Mouse (Mus musculus): ENCODE data around the gene Fam186b. TPM values are rescaled to one million over a fixed set of nuclear protein-coding genes. Genes with fewer than 3 reads are reported as not detected.
A peak's percentile ranks its signal among the peaks of the same experiment; 100 is the strongest.

The Fam186b gene
- polyA plus RNA-seq, 1 experiment from 2014 or later = 0.15 TPM

- H3K27me3 ChIP-seq (ENCODE audit: control insufficient read depth, insufficient read depth, low read length) = no peaks in the 10 kb centered on the region
- no peak overlapping the region for H3K27ac ChIP-seq (ENCODE audit: low read depth, low read length)
- no peak overlapping the region for H3K4me3 ChIP-seq (ENCODE audit: low read depth, low read length)
- no peak for ATAC-seq (replicated peaks; ENCODE audit: low FRiP score)
- no peak overlapping the region for H3K4me2 ChIP-seq (ENCODE audit: low read depth, low read length, severe bottlenecking)
- H3K4me1 ChIP-seq (replicated peaks; ENCODE audit: control insufficient read depth, insufficient read depth, low read length) = 0 out of 2 replicates have a peak, but pooled peaks cover 3% of the 10 kb centered on the region
- DNase-seq (ENCODE audit: low spot score) = no peak
- H3K9ac ChIP-seq (ENCODE audit: low read length) = no peak overlapping the region
- 92% methylated on average over 11 of the region's 11 CpGs for WGBS
- no peaks in the 10 kb centered on the region for H3K36me3 ChIP-seq (ENCODE audit: control insufficient read depth, insufficient read depth, low read length)
- H3K9me3 ChIP-seq (ENCODE audit: control insufficient read depth, low read length) = no peaks in the 10 kb centered on the region
Measured at GRCm38 (mm10) chr15:99290586-99290985, 5.1 kb downstream of the Fam186b start.

- no peak overlapping the region for H3K4me3 ChIP-seq (ENCODE audit: low read depth, low read length)
- H3K36me3 ChIP-seq (ENCODE audit: control insufficient read depth, insufficient read depth, low read length) = no peaks in the 10 kb centered on the region
- no peak for DNase-seq (ENCODE audit: low spot score)
- H3K27me3 ChIP-seq (ENCODE audit: control insufficient read depth, insufficient read depth, low read length) = no peaks in the 10 kb centered on the region
- no peak for ATAC-seq (replicated peaks; ENCODE audit: low FRiP score)
- no peak overlapping the region for H3K9ac ChIP-seq (ENCODE audit: low read length)
- H3K4me1 ChIP-seq (replicated peaks; ENCODE audit: control insufficient read depth, insufficient read depth, low read length) = no peaks in the 10 kb centered on the region
- H3K4me2 ChIP-seq (ENCODE audit: low read depth, low read length, severe bottlenecking) = no peak overlapping the region
- no peaks in the 10 kb centered on the region for H3K9me3 ChIP-seq (ENCODE audit: control insufficient read depth, low read length)
- WGBS = 54% methylated on average over 8 of the region's 8 CpGs
- H3K27ac ChIP-seq (ENCODE audit: low read depth, low read length) = no peak overlapping the region
Measured at GRCm38 (mm10) chr15:99285189-99285535, 10.5 kb downstream of the Fam186b start.

- no peak overlapping the region for H3K9ac ChIP-seq (ENCODE audit: low read length)
- no peaks in the 10 kb centered on the region for H3K4me1 ChIP-seq (replicated peaks; ENCODE audit: control insufficient read depth, insufficient read depth, low read length)
- no peaks in the 10 kb centered on the region for H3K27me3 ChIP-seq (ENCODE audit: control insufficient read depth, insufficient read depth, low read length)
- WGBS = 56% methylated on average over 14 of the region's 14 CpGs
- H3K9me3 ChIP-seq (ENCODE audit: control insufficient read depth, low read length) = no peaks in the 10 kb centered on the region
- no peak overlapping the region for H3K4me3 ChIP-seq (ENCODE audit: low read depth, low read length)
- H3K4me2 ChIP-seq (ENCODE audit: low read depth, low read length, severe bottlenecking) = no peak overlapping the region
- no peaks in the 10 kb centered on the region for H3K36me3 ChIP-seq (ENCODE audit: control insufficient read depth, insufficient read depth, low read length)
- DNase-seq (ENCODE audit: low spot score) = no peak
- H3K27ac ChIP-seq (ENCODE audit: low read depth, low read length) = no peak overlapping the region
- no peak for ATAC-seq (replicated peaks; ENCODE audit: low FRiP score)
Measured at GRCm38 (mm10) chr15:99284527-99285188, 11.0 kb downstream of the Fam186b start.

GRCm38 (mm10) chr15:99283456-99283855 is 12.2 kb downstream of the Fam186b start:
- no peak for ATAC-seq (replicated peaks; ENCODE audit: low FRiP score)
- Histone ChIP-seq H3K9ac (ENCODE audit: low read length) (no peak overlapping the region), H3K27ac (ENCODE audit: low read depth, low read length) (no peak overlapping the region), H3K4me3 (ENCODE audit: low read depth, low read length) (no peak overlapping the region), H3K9me3 (ENCODE audit: control insufficient read depth, low read length) (no peaks in the 10 kb centered on the region), H3K4me1 (replicated peaks; ENCODE audit: control insufficient read depth, insufficient read depth, low read length) (no peaks in the 10 kb centered on the region), H3K36me3 (ENCODE audit: control insufficient read depth, insufficient read depth, low read length) (no peaks in the 10 kb centered on the region), H3K27me3 (ENCODE audit: control insufficient read depth, insufficient read depth, low read length) (no peaks in the 10 kb centered on the region), H3K4me2 (ENCODE audit: low read depth, low read length, severe bottlenecking) (no peak overlapping the region)
- DNase-seq (ENCODE audit: low spot score) = no peak
- 66% methylated on average over 10 of the region's 10 CpGs for WGBS

- no peaks in the 10 kb centered on the region for H3K27me3 ChIP-seq (ENCODE audit: control insufficient read depth, insufficient read depth, low read length)
Measured at GRCm38 (mm10) chr15:99278271-99278670, 17.4 kb downstream of the Fam186b start.

GRCm38 (mm10) chr15:99276095-99276494 is 19.6 kb downstream of the Fam186b start:
- Histone ChIP-seq H3K9ac (ENCODE audit: low read length) (no peak overlapping the region), H3K4me2 (ENCODE audit: low read depth, low read length, severe bottlenecking) (no peak overlapping the region), H3K27me3 (ENCODE audit: control insufficient read depth, insufficient read depth, low read length) (no peaks in the 10 kb centered on the region), H3K9me3 (ENCODE audit: control insufficient read depth, low read length) (no peaks in the 10 kb centered on the region), H3K4me3 (ENCODE audit: low read depth, low read length) (no peak overlapping the region), H3K4me1 (replicated peaks; ENCODE audit: control insufficient read depth, insufficient read depth, low read length) (no peaks in the 10 kb centered on the region), H3K27ac (ENCODE audit: low read depth, low read length) (no peak overlapping the region), H3K36me3 (ENCODE audit: control insufficient read depth, insufficient read depth, low read length) (no peaks in the 10 kb centered on the region)
- 90% methylated on average over 8 of the region's 8 CpGs for WGBS
- ATAC-seq (replicated peaks; ENCODE audit: low FRiP score) (no peak), DNase-seq (ENCODE audit: low spot score) (no peak)

More at GRCm38 (mm10) chr15:99278271-99278670, 17.4 kb downstream of the Fam186b start:
- no peak overlapping the region for H3K9ac ChIP-seq (ENCODE audit: low read length)
- no peaks in the 10 kb centered on the region for H3K9me3 ChIP-seq (ENCODE audit: control insufficient read depth, low read length)
- ATAC-seq (replicated peaks; ENCODE audit: low FRiP score) (no peak), DNase-seq (ENCODE audit: low spot score) (no peak)
- no peak overlapping the region for H3K4me2 ChIP-seq (ENCODE audit: low read depth, low read length, severe bottlenecking)
- H3K4me3 ChIP-seq (ENCODE audit: low read depth, low read length) = no peak overlapping the region
- no peak overlapping the region for H3K27ac ChIP-seq (ENCODE audit: low read depth, low read length)
- H3K36me3 ChIP-seq (ENCODE audit: control insufficient read depth, insufficient read depth, low read length) = no peaks in the 10 kb centered on the region
- H3K4me1 ChIP-seq (replicated peaks; ENCODE audit: control insufficient read depth, insufficient read depth, low read length) = no peaks in the 10 kb centered on the region
- 88% methylated on average over 7 of the region's 7 CpGs for WGBS

GRCm38 (mm10) chr15:99265679-99266078 is 30.0 kb downstream of the Fam186b start:
- no peak overlapping the region for H3K9ac ChIP-seq (ENCODE audit: low read length)
- H3K27me3 ChIP-seq (ENCODE audit: control insufficient read depth, insufficient read depth, low read length) = no peaks in the 10 kb centered on the region
- H3K4me1 ChIP-seq (replicated peaks; ENCODE audit: control insufficient read depth, insufficient read depth, low read length) = no peaks in the 10 kb centered on the region
- H3K27ac ChIP-seq (ENCODE audit: low read depth, low read length) = no peak overlapping the region
- ATAC-seq (replicated peaks; ENCODE audit: low FRiP score) = peak; percentile 39; the same call in 1 of the 2 replicates
- no peaks in the 10 kb centered on the region for H3K36me3 ChIP-seq (ENCODE audit: control insufficient read depth, insufficient read depth, low read length)
- H3K4me2 ChIP-seq (ENCODE audit: low read depth, low read length, severe bottlenecking) = no peak overlapping the region
- no peaks in the 10 kb centered on the region for H3K9me3 ChIP-seq (ENCODE audit: control insufficient read depth, low read length)
- H3K4me3 ChIP-seq (ENCODE audit: low read depth, low read length) = no peak overlapping the region
- whole genome bisulfite sequencing = 17% methylated on average over 4 of the region's 4 CpGs
- DNase-seq (ENCODE audit: low spot score) = peak; percentile 73

GRCm38 (mm10) chr15:99264363-99264762 is 31.3 kb downstream of the Fam186b start:
- Histone ChIP-seq H3K4me2 (ENCODE audit: low read depth, low read length, severe bottlenecking) (no peak overlapping the region), H3K4me1 (replicated peaks; ENCODE audit: control insufficient read depth, insufficient read depth, low read length) (no peaks in the 10 kb centered on the region), H3K9ac (ENCODE audit: low read length) (no peak overlapping the region), H3K36me3 (ENCODE audit: control insufficient read depth, insufficient read depth, low read length) (no peaks in the 10 kb centered on the region), H3K27ac (ENCODE audit: low read depth, low read length) (no peak overlapping the region), H3K27me3 (ENCODE audit: control insufficient read depth, insufficient read depth, low read length) (no peaks in the 10 kb centered on the region), H3K4me3 (ENCODE audit: low read depth, low read length) (no peak overlapping the region), H3K9me3 (ENCODE audit: control insufficient read depth, low read length) (no peaks in the 10 kb centered on the region)
- WGBS = 66% methylated on average over 2 of the region's 2 CpGs
- no peak for ATAC-seq (replicated peaks; ENCODE audit: low FRiP score)
- DNase-seq (ENCODE audit: low spot score) = no peak

GRCm38 (mm10) chr15:99262702-99263101 is 33.0 kb downstream of the Fam186b start:
- ATAC-seq (replicated peaks; ENCODE audit: low FRiP score) (no peak), DNase-seq (ENCODE audit: low spot score) (no peak)
- Histone ChIP-seq H3K9ac (ENCODE audit: low read length) (no peak overlapping the region), H3K27ac (ENCODE audit: low read depth, low read length) (no peak overlapping the region), H3K27me3 (ENCODE audit: control insufficient read depth, insufficient read depth, low read length) (no peaks in the 10 kb centered on the region), H3K9me3 (ENCODE audit: control insufficient read depth, low read length) (no peaks in the 10 kb centered on the region), H3K4me1 (replicated peaks; ENCODE audit: control insufficient read depth, insufficient read depth, low read length) (no peaks in the 10 kb centered on the region), H3K4me3 (ENCODE audit: low read depth, low read length) (no peak overlapping the region), H3K4me2 (ENCODE audit: low read depth, low read length, severe bottlenecking) (no peak overlapping the region), H3K36me3 (ENCODE audit: control insufficient read depth, insufficient read depth, low read length) (no peaks in the 10 kb centered on the region)
- 66% methylated on average over 10 of the region's 10 CpGs for whole genome bisulfite sequencing
